Mouse (Mus musculus) mouse embryonic stem cell (cell line): ENCODE results near the gene Tardbp.

Experiments used
- in situ Hi-C, 2 experiments: fragments of 300-500 bp; cut with MboI; formaldehyde crosslinking; loops; 1 replicate in 1 of 2; 3 replicates in 1 of 2; pipeline ENCODE4 v1.14.3; 2019 to 2020; ENCODE audit warnings: low sequenced_read_pairs in 2 of 2, low pct_unique_long_range_greater_than_20kb in 1 of 2, mixed read lengths in 1 of 2; ENCODE audit not compliant: unreplicated experiment in 1 of 2

Gene Tardbp

GRCm38 (mm10) chr4:148583257-148583656, 43.6 kb downstream of the Tardbp start:
- in situ Hi-C loops: loop anchor here in 1 of 2 experiments (25.0 kb wide), 1 partner anchor 546 kb away; the partner anchor contains the start of genes Clcn6 and Mthfr

- in situ Hi-C loops: loop anchor here in 1 of 2 experiments (25.0 kb wide), 1 partner anchor 544 kb away; the partner anchor contains the start of genes Clcn6 and Mthfr
Observed at GRCm38 (mm10) chr4:148581422-148581821, 45.4 kb downstream of the Tardbp start.

- in situ Hi-C loops: loop anchor here in 1 of 2 experiments (25.0 kb wide), 1 partner anchor 543 kb away; the partner anchor contains the start of genes Clcn6 and Mthfr
Observed at GRCm38 (mm10) chr4:148580765-148581164, 46.1 kb downstream of the Tardbp start.

GRCm38 (mm10) chr4:148573222-148573621, 53.6 kb downstream of the Tardbp start:
- in situ Hi-C loops: no loop called here

- in situ Hi-C loops: no loop called here
Observed at GRCm38 (mm10) chr4:148570693-148571295, 56.0 kb downstream of the Tardbp start.

- in situ Hi-C loops: no loop called here
Observed at GRCm38 (mm10) chr4:148570138-148570537, 56.7 kb downstream of the Tardbp start.

- in situ Hi-C loops: no loop called here
Observed at GRCm38 (mm10) chr4:148563595-148563994, 63.2 kb downstream of the Tardbp start.

GRCm38 (mm10) chr4:148562676-148563075, 64.1 kb downstream of the Tardbp start:
- in situ Hi-C loops: no loop called here
